In genomic region chr6:96116534-96117272, GRCm38 (mm10) we compare ENCODE assay signal across 8 mouse cellular contexts. TPM values are rescaled to one million over a fixed set of nuclear protein-coding genes. Genes with fewer than 3 reads are reported as not detected.
DNase-seq lines count a peak whose midpoint lies in the region; ATAC-seq and TF ChIP-seq lines count a peak whose summit lies in the region.

No protein-coding gene starts in this region.

- peak overlapping the region; percentile 94 for H3K4me2 ChIP-seq in forebrain, embryonic 15.5 days (replicated peaks)
- H3K4me2 ChIP-seq in hindbrain, embryonic 14.5 days (replicated peaks), result peak overlapping the region; percentile 92

- H3K79me2 ChIP-seq in C2C12 (ENCODE audit: control insufficient read depth, insufficient read depth), result no peaks in the 10 kb centered on the region

- peak overlapping the region; percentile 42 for H3K4me3 ChIP-seq in C2C12 (ENCODE audit: insufficient read depth, poor library complexity, severe bottlenecking)
- H3K4me3 ChIP-seq in forebrain, embryonic 15.5 days, result peak overlapping the region; percentile 54
- peak overlapping the region; percentile 51 for H3K4me3 ChIP-seq in hindbrain, embryonic 14.5 days (replicated peaks; ENCODE audit: low read length)

- H3K9me3 ChIP-seq in forebrain, embryonic 15.5 days, result no peaks in the 10 kb centered on the region
- H3K9me3 ChIP-seq in hindbrain, embryonic 14.5 days (ENCODE audit: control insufficient read depth, low read length), result no peaks in the 10 kb centered on the region

- H3ac ChIP-seq in C2C12 (ENCODE audit: control insufficient read depth, insufficient read length, low read depth), result peak overlapping the region; percentile 94

- TF ChIP-seq CTCF in C2C12 (IDR thresholded peaks at IDR 0.05; ENCODE audit: control insufficient read depth, insufficient read depth, insufficient read length), result no peak

- no peaks in the 10 kb centered on the region for H3K36me3 ChIP-seq in C2C12 (ENCODE audit: control insufficient read depth, insufficient read depth)
- H3K36me3 ChIP-seq in forebrain, embryonic 15.5 days, result no peaks in the 10 kb centered on the region
- H3K36me3 ChIP-seq in hindbrain, embryonic 14.5 days (replicated peaks; ENCODE audit: control insufficient read depth, insufficient read depth), result no peaks in the 10 kb centered on the region

- no peaks in the 10 kb centered on the region for H3K79me3 ChIP-seq in C2C12 (ENCODE audit: low read depth)

- ATAC-seq in forebrain, embryonic 15.5 days (replicated peaks), result peak; percentile 80
- peak; percentile 81; the same call in 1 of the 2 replicates for ATAC-seq in hindbrain, embryonic 14.5 days (ENCODE audit: low FRiP score)

- WGBS in forebrain, embryonic 15.5 days, result under 1% methylated on average over 32 of the region's 32 CpGs
- under 1% methylated on average over 31 of the region's 32 CpGs for WGBS in hindbrain, embryonic 14.5 days

- DNase-seq in adrenal gland, postnatal 14 days, result peak; percentile 54
- DNase-seq in hindbrain, embryonic 14.5 days (ENCODE audit: low spot score), result peak; percentile 48
- peak; percentile 57 to 69 for DNase-seq in left cerebral cortex, adult 18-20 months (ENCODE audit: low spot score in 2 of 2)
- DNase-seq in lung, postnatal 36 days, result peak; percentile 29
- peak; percentile 53 for DNase-seq in right cerebral cortex, postnatal 14 days
- DNase-seq in B cell, adult 2 months, result no peak

- peaks cover 33% of the 10 kb centered on the region for H3K4me1 ChIP-seq in forebrain, embryonic 15.5 days
- peaks cover 35% of the 10 kb centered on the region for H3K4me1 ChIP-seq in hindbrain, embryonic 14.5 days (replicated peaks; ENCODE audit: control insufficient read depth, insufficient read depth, low read length)

- no peaks in the 10 kb centered on the region for H3K27me3 ChIP-seq in C2C12 (ENCODE audit: control insufficient read depth, insufficient read depth, insufficient read length)
- peaks cover 10% of the 10 kb centered on the region; the same call in 1 of the 2 replicates for H3K27me3 ChIP-seq in forebrain, embryonic 15.5 days
- H3K27me3 ChIP-seq in hindbrain, embryonic 14.5 days (ENCODE audit: control insufficient read depth, insufficient read depth, low read length), result no peaks in the 10 kb centered on the region

- peak overlapping the region; percentile 36; the same call in 1 of the 2 replicates for H3K27ac ChIP-seq in forebrain, embryonic 15.5 days (replicated peaks)
- peak overlapping the region; percentile 72 for H3K27ac ChIP-seq in hindbrain, embryonic 14.5 days

- peak overlapping the region; percentile 56 for H3K9ac ChIP-seq in forebrain, embryonic 15.5 days (replicated peaks)
- H3K9ac ChIP-seq in hindbrain, embryonic 14.5 days, result peak overlapping the region; percentile 82

TF ChIP-seq in C2C12, 6 proteins besides CTCF, POLR2A, EP300 and RAD21:
- no peak for TF ChIP-seq FOSL1 (IDR thresholded peaks at IDR 0.05; ENCODE audit: insufficient read depth, low read length, poor library complexity, severe bottlenecking)
- no peak for TF ChIP-seq MYOG (IDR thresholded peaks at IDR 0.05; ENCODE audit: control insufficient read depth, extremely low read depth, insufficient read length)
- TF ChIP-seq CEBPB (IDR thresholded peaks at IDR 0.05; ENCODE audit: low read depth), result no peak
- TF ChIP-seq USF1 (IDR thresholded peaks at IDR 0.05; ENCODE audit: low read depth), result no peak
- TF ChIP-seq MAX (IDR thresholded peaks at IDR 0.05), result no peak
- no peak for TF ChIP-seq MYOD1 (IDR thresholded peaks at IDR 0.05; ENCODE audit: control insufficient read depth, insufficient read length, low read depth)

RNA-seq across cellular contexts. Expression of gene Fam19a1, which starts 3.7 kb away (rescaled TPM):
- polyA plus RNA-seq in C2C12 (2012; fragmentation: generic; extraction: Trizol), result 0.05 TPM
- total RNA-seq in adrenal gland, postnatal 14 days (2021), result 3.3 and 5.1 TPM in 2 replicates
- 16.8 and 17.5 TPM in 2 replicates for polyA plus RNA-seq in forebrain, embryonic 15.5 days (2015; fragmentation: Nextera tagmentation; extraction: Ambion mirVana)
- polyA plus RNA-seq in hindbrain, embryonic 14.5 days (2014; fragmentation: Nextera tagmentation; extraction: Ambion mirVana), result 21.2 and 22.8 TPM in 2 replicates
- 10 to 100 TPM; 50.3 to 65.2 TPM for total RNA-seq in left cerebral cortex, adult 18-20 months (2021)

RNA-seq across cellular contexts. Expression of gene 1700123L14Rik, which starts 49.3 kb away (rescaled TPM):
- not detected for polyA plus RNA-seq in C2C12 (2012; fragmentation: generic; extraction: Trizol)
- total RNA-seq in adrenal gland, postnatal 14 days (2021), result not detected in 2 replicates
- 0.10 and 0.19 TPM in 2 replicates for polyA plus RNA-seq in forebrain, embryonic 15.5 days (2015; fragmentation: Nextera tagmentation; extraction: Ambion mirVana)
- polyA plus RNA-seq in hindbrain, embryonic 14.5 days (2014; fragmentation: Nextera tagmentation; extraction: Ambion mirVana), result 0.17 TPM in 1 of 2 replicates, not detected in the other
- total RNA-seq in left cerebral cortex, adult 18-20 months (2021), result not detected

Comparison
In these comparisons a context has a peak if more than half of its experiments do, and no peak if none do; other contexts are left out.
1. DNase-seq: peak in adrenal gland, postnatal 14 days (single experiment), hindbrain, embryonic 14.5 days (single experiment), left cerebral cortex, adult 18-20 months (2 of 2), lung, postnatal 36 days (single experiment) and right cerebral cortex, postnatal 14 days (single experiment); none in B cell, adult 2 months (0 of 2).
2. RNA of gene Fam19a1, which starts 3.7 kb away (polyA plus RNA-seq): 21.2 to 22.8 TPM in hindbrain, embryonic 14.5 days and 16.8 to 17.5 TPM in forebrain, embryonic 15.5 days; 0.05 TPM in C2C12 (single experiment); every median in the first group is over 10 times any median in the second.
3. Peak in every context shown above with its lines, with median percentiles within 50 percentile points of each other: H3K4me3 ChIP-seq.